Mouse (Mus musculus) brown adipose tissue, adult 24 weeks (tissue): ENCODE results near the gene Acap1. TPM values are rescaled to one million over a fixed set of nuclear protein-coding genes. Genes with fewer than 3 reads are reported as not detected.

Experiments used
- H3K27ac ChIP-seq: fragments of 200-500 bp; replicated peaks from 2 replicates; pipeline ENCODE4 v1.5.1; 2012; ENCODE audit warnings: low read depth, mild to moderate bottlenecking, low read length
- H3K4me1 ChIP-seq: fragments of 200-500 bp; 2 replicates; pipeline ENCODE4 v1.6.1; 2012; ENCODE audit warnings: low read length, mixed read lengths; ENCODE audit not compliant: control insufficient read depth, insufficient read depth, insufficient read length
- H3K4me3 ChIP-seq: fragments of 200-500 bp; 2 replicates; pipeline ENCODE4 v1.5.1; 2012; ENCODE audit warnings: low read depth, mild to moderate bottlenecking, low read length, moderate library complexity; ENCODE audit not compliant: insufficient read depth
- polyA plus RNA-seq: library from polyadenylated mRNA; stranded (reverse); fragments of >200 nt; gene quantifications from 2 replicates; pipeline ENCODE4 v1.2.4, GENCODE M21; 2012; ENCODE audit not compliant: missing spikeins, insufficient read depth, insufficient read length

Acap1 gene
- polyA plus RNA-seq, 1 experiment, result not detected

GRCm38 (mm10) chr11:69855347-69855746, 40.0 kb downstream of the Acap1 start:
- H3K4me3 ChIP-seq, result no peak overlapping the region
- peaks cover 5% of the 10 kb centered on the region for H3K4me1 ChIP-seq
- H3K27ac ChIP-seq, result no peak overlapping the region

GRCm38 (mm10) chr11:69854680-69855079, 40.7 kb downstream of the Acap1 start:
- Histone ChIP-seq H3K4me3 (no peak overlapping the region), H3K27ac (peak overlapping the region; percentile 73), H3K4me1 (peaks cover 5% of the 10 kb centered on the region)

GRCm38 (mm10) chr11:69853994-69854393, 41.3 kb downstream of the Acap1 start:
- Histone ChIP-seq H3K27ac (no peak overlapping the region), H3K4me3 (no peak overlapping the region), H3K4me1 (peaks cover 5% of the 10 kb centered on the region)

GRCm38 (mm10) chr11:69850754-69851153, 44.6 kb downstream of the Acap1 start:
- Histone ChIP-seq H3K27ac (no peak overlapping the region), H3K4me3 (no peak overlapping the region), H3K4me1 (peaks cover 10% of the 10 kb centered on the region)

GRCm38 (mm10) chr11:69849884-69850283, 45.5 kb downstream of the Acap1 start:
- H3K4me1 ChIP-seq, result peaks cover 13% of the 10 kb centered on the region
- 0 out of 2 replicates have a peak overlapping the region, but pooled peaks have one; percentile 82 for H3K27ac ChIP-seq
- no peak overlapping the region for H3K4me3 ChIP-seq

GRCm38 (mm10) chr11:69849128-69849527, 46.2 kb downstream of the Acap1 start:
- H3K4me1 ChIP-seq, result peaks cover 11% of the 10 kb centered on the region
- H3K4me3 ChIP-seq, result 0 out of 2 replicates have a peak overlapping the region, but pooled peaks have one; percentile 4
- H3K27ac ChIP-seq, result peak overlapping the region; percentile 82

GRCm38 (mm10) chr11:69848021-69848420, 47.3 kb downstream of the Acap1 start:
- Histone ChIP-seq H3K27ac (no peak overlapping the region), H3K4me1 (peaks cover 11% of the 10 kb centered on the region), H3K4me3 (peak overlapping the region; percentile 90)

GRCm38 (mm10) chr11:69846738-69847688, 48.3 kb downstream of the Acap1 start:
- peak overlapping the region; percentile 88 for H3K27ac ChIP-seq
- peaks cover 11% of the 10 kb centered on the region for H3K4me1 ChIP-seq
- H3K4me3 ChIP-seq, result peak overlapping the region; percentile 90

- H3K4me1 ChIP-seq, result peaks cover 11% of the 10 kb centered on the region
- H3K27ac ChIP-seq, result peak within 1 kb of the TSS; percentile 88
- H3K4me3 ChIP-seq, result peak within 1 kb of the TSS; percentile 90
Observed at GRCm38 (mm10) chr11:69846198-69846680, 49.1 kb downstream of the Acap1 start, which contains the start of gene Plscr3. Gene Plscr3 (plus strand): TSS chr11:69846376.

GRCm38 (mm10) chr11:69838714-69839104, 56.6 kb downstream of the Acap1 start:
- Histone ChIP-seq H3K4me3 (peak overlapping the region; percentile 79), H3K4me1 (no peaks in the 10 kb centered on the region), H3K27ac (peak overlapping the region; percentile 76)

- Histone ChIP-seq H3K4me1 (no peaks in the 10 kb centered on the region), H3K27ac (peak within 1 kb of the TSS; percentile 76), H3K4me3 (peak within 1 kb of the TSS; percentile 79)
Observed at GRCm38 (mm10) chr11:69837952-69838713, 57.2 kb downstream of the Acap1 start, which contains the start of gene Tmem256. Gene Tmem256 (plus strand): TSS chr11:69838514.

GRCm38 (mm10) chr11:69837604-69837951, 57.8 kb downstream of the Acap1 start, which contains the start of gene Nlgn2:
Gene Nlgn2 (minus strand): TSS chr11:69837784.
- peak within 1 kb of the TSS; percentile 79 for H3K4me3 ChIP-seq
- H3K27ac ChIP-seq, result peak within 1 kb of the TSS; percentile 76
- H3K4me1 ChIP-seq, result no peaks in the 10 kb centered on the region

- H3K4me3 ChIP-seq, result peak overlapping the region; percentile 64
- no peaks in the 10 kb centered on the region for H3K4me1 ChIP-seq
- no peak overlapping the region for H3K27ac ChIP-seq
Observed at GRCm38 (mm10) chr11:69836703-69837576, 58.4 kb downstream of the Acap1 start.

GRCm38 (mm10) chr11:69835966-69836335, 59.4 kb downstream of the Acap1 start:
- no peak overlapping the region for H3K27ac ChIP-seq
- H3K4me3 ChIP-seq, result no peak overlapping the region
- H3K4me1 ChIP-seq, result no peaks in the 10 kb centered on the region
